Mouse (Mus musculus) hindbrain, embryonic 16.5 days (tissue): Measurements from ENCODE around the gene Rasgrf1. TPM values are rescaled to one million over a fixed set of nuclear protein-coding genes. Genes with fewer than 3 reads are reported as not detected.
"Not testable (repeated sequence)": the region's sequence is repeated elsewhere in the genome, so short reads cannot be mapped to it uniquely, and the experiment has no call there.

Experiments used
- ATAC-seq: fragments of 200-750 bp; cut with Nextera tagmentation; 2 replicates; pipeline ENCODE4 v1.8.0; 2017; ENCODE audit warnings: moderate TSS enrichment, moderate library complexity
- H3K27ac ChIP-seq: fragments of 300-500 bp; sonication (generic); 2 replicates; pipeline ENCODE4 v1.5.1; 2014; ENCODE audit warnings: low read depth, mild to moderate bottlenecking, control low read depth, low read length, moderate library complexity
- H3K27me3 ChIP-seq: fragments of 300-500 bp; sonication (generic); replicated peaks from 2 replicates; pipeline ENCODE4 v1.6.1; 2014; ENCODE audit warnings: low read length; ENCODE audit not compliant: control insufficient read depth, insufficient read depth
- H3K36me3 ChIP-seq: fragments of 300-500 bp; sonication (generic); 2 replicates; pipeline ENCODE4 v1.6.1; 2014; ENCODE audit warnings: mild to moderate bottlenecking, low read length, moderate library complexity, mixed read lengths; ENCODE audit not compliant: control insufficient read depth, insufficient read depth
- H3K4me1 ChIP-seq: fragments of 300-500 bp; sonication (generic); 2 replicates; pipeline ENCODE4 v1.6.1; 2014; ENCODE audit warnings: low read depth, low read length; ENCODE audit not compliant: control insufficient read depth, insufficient read depth
- H3K4me2 ChIP-seq: fragments of 300-500 bp; sonication (generic); 2 replicates; pipeline ENCODE4 v1.6.1; 2014; ENCODE audit warnings: mild to moderate bottlenecking, low read length, control low read depth, moderate library complexity
- H3K4me3 ChIP-seq: fragments of 300-500 bp; sonication (generic); 2 replicates; pipeline ENCODE4 v1.5.1; 2014; ENCODE audit warnings: mild to moderate bottlenecking, low read length, control low read depth, moderate library complexity
- H3K9ac ChIP-seq: fragments of 300-500 bp; sonication (generic); 2 replicates; pipeline ENCODE4 v1.6.1; 2014; ENCODE audit warnings: low read depth, mild to moderate bottlenecking, control low read depth, low read length, moderate library complexity
- H3K9me3 ChIP-seq: fragments of 300-500 bp; sonication (generic); 2 replicates; pipeline ENCODE4 v1.6.1; 2014; ENCODE audit warnings: mild to moderate bottlenecking, low read length, moderate library complexity; ENCODE audit not compliant: control insufficient read depth
- WGBS: fragments of 180-500 bp; shearing (Covaris S2); extraction: QIAGEN DNeasy Blood & Tissue Kit; methylation state at CpG from one replicate; pipeline ENCODE4 v1.1.7; 2014; 5-methylcytosine and 5-hydroxymethylcytosine counted together
- polyA plus RNA-seq: library from polyadenylated mRNA; unstranded; fragments of >200 nt; fragmentation: Nextera tagmentation; extraction: Ambion mirVana; gene quantifications from 2 replicates; pipeline ENCODE4 v1.2.1, GENCODE M21; 2015

The Rasgrf1 gene
- polyA plus RNA-seq, 1 experiment from 2014 or later: 19.1 TPM

GRCm38 (mm10) chr9:90054371-90055145, 144.8 kb downstream of the Rasgrf1 start:
- peaks cover 7% of the 10 kb centered on the region for H3K4me1 ChIP-seq
- H3K9me3 ChIP-seq: no peaks in the 10 kb centered on the region
- under 1% methylated on average over 36 of the region's 37 CpGs for WGBS
- H3K9ac ChIP-seq: peak overlapping the region; percentile 59
- no peaks in the 10 kb centered on the region for H3K36me3 ChIP-seq
- H3K27me3 ChIP-seq: no peaks in the 10 kb centered on the region; the same call in none of the 2 replicates
- peak; percentile 88 for ATAC-seq
- no peak overlapping the region for H3K27ac ChIP-seq
- peak overlapping the region; percentile 82 for H3K4me2 ChIP-seq
- H3K4me3 ChIP-seq: peak overlapping the region; percentile 40

GRCm38 (mm10) chr9:90055409-90055808, 145.7 kb downstream of the Rasgrf1 start:
- Histone ChIP-seq H3K9me3 (no peaks in the 10 kb centered on the region), H3K27me3 (no peaks in the 10 kb centered on the region; the same call in none of the 2 replicates), H3K4me3 (no peak overlapping the region), H3K4me2 (peak overlapping the region; percentile 19; the same call in 1 of the 2 replicates), H3K27ac (no peak overlapping the region), H3K4me1 (peaks cover 7% of the 10 kb centered on the region), H3K9ac (no peak overlapping the region), H3K36me3 (no peaks in the 10 kb centered on the region)
- no peak for ATAC-seq
- WGBS: 47% methylated on average over 5 of the region's 5 CpGs

GRCm38 (mm10) chr9:90055911-90056310, 146.2 kb downstream of the Rasgrf1 start:
- ATAC-seq: no peak
- H3K4me3 ChIP-seq: no peak overlapping the region
- no peak overlapping the region for H3K27ac ChIP-seq
- H3K4me2 ChIP-seq: no peak overlapping the region
- H3K27me3 ChIP-seq: no peaks in the 10 kb centered on the region; the same call in none of the 2 replicates
- 82% methylated on average over 3 of the region's 3 CpGs for WGBS
- H3K9ac ChIP-seq: no peak overlapping the region
- no peaks in the 10 kb centered on the region for H3K36me3 ChIP-seq
- no peaks in the 10 kb centered on the region for H3K9me3 ChIP-seq
- H3K4me1 ChIP-seq: peaks cover 7% of the 10 kb centered on the region

GRCm38 (mm10) chr9:90056716-90057115, 147.0 kb downstream of the Rasgrf1 start:
- peaks cover 7% of the 10 kb centered on the region for H3K4me1 ChIP-seq
- H3K27ac ChIP-seq: no peak overlapping the region
- 76% methylated on average over 2 of the region's 2 CpGs for WGBS
- no peak overlapping the region for H3K9ac ChIP-seq
- H3K36me3 ChIP-seq: no peaks in the 10 kb centered on the region
- no peak for ATAC-seq
- H3K9me3 ChIP-seq: no peaks in the 10 kb centered on the region
- H3K27me3 ChIP-seq: no peaks in the 10 kb centered on the region; the same call in none of the 2 replicates
- H3K4me3 ChIP-seq: no peak overlapping the region
- no peak overlapping the region for H3K4me2 ChIP-seq

- H3K4me1 ChIP-seq: no peaks in the 10 kb centered on the region
- ATAC-seq: no peak
- no peak overlapping the region for H3K9ac ChIP-seq
- 88% methylated on average over 9 of the region's 9 CpGs for WGBS
- H3K4me3 ChIP-seq: no peak overlapping the region
- no peak overlapping the region for H3K4me2 ChIP-seq
- H3K27ac ChIP-seq: no peak overlapping the region
- H3K36me3 ChIP-seq: no peaks in the 10 kb centered on the region
- H3K9me3 ChIP-seq: no peaks in the 10 kb centered on the region
- no peaks in the 10 kb centered on the region for H3K27me3 ChIP-seq
Observed at GRCm38 (mm10) chr9:90059828-90060573, 150.3 kb downstream of the Rasgrf1 start.

GRCm38 (mm10) chr9:90060574-90060875, 150.8 kb downstream of the Rasgrf1 start:
- H3K27ac ChIP-seq: no peak overlapping the region
- H3K36me3 ChIP-seq: no peaks in the 10 kb centered on the region
- H3K9ac ChIP-seq: no peak overlapping the region
- H3K4me2 ChIP-seq: no peak overlapping the region
- no peaks in the 10 kb centered on the region for H3K27me3 ChIP-seq
- H3K4me3 ChIP-seq: no peak overlapping the region
- no peaks in the 10 kb centered on the region for H3K9me3 ChIP-seq
- WGBS: 85% methylated on average over 2 of the region's 2 CpGs
- no peaks in the 10 kb centered on the region for H3K4me1 ChIP-seq
- ATAC-seq: no peak

GRCm38 (mm10) chr9:90060932-90061331, 151.2 kb downstream of the Rasgrf1 start:
- not testable (repeated sequence) for H3K27ac ChIP-seq, H3K4me3 ChIP-seq, ATAC-seq, H3K4me1 ChIP-seq, H3K9ac ChIP-seq, H3K9me3 ChIP-seq, H3K27me3 ChIP-seq, H3K36me3 ChIP-seq, H3K4me2 ChIP-seq
- WGBS: 93% methylated on average over 5 of the region's 5 CpGs

GRCm38 (mm10) chr9:90067341-90067740, 157.6 kb downstream of the Rasgrf1 start:
- H3K9ac ChIP-seq: no peak overlapping the region
- H3K4me3 ChIP-seq: no peak overlapping the region
- ATAC-seq: no peak
- H3K4me1 ChIP-seq: no peaks in the 10 kb centered on the region
- H3K9me3 ChIP-seq: no peaks in the 10 kb centered on the region
- H3K36me3 ChIP-seq: no peaks in the 10 kb centered on the region
- H3K4me2 ChIP-seq: no peak overlapping the region
- no peak overlapping the region for H3K27ac ChIP-seq
- WGBS: 75% methylated on average over 2 of the region's 2 CpGs
- no peaks in the 10 kb centered on the region for H3K27me3 ChIP-seq

- ATAC-seq: no peak
- Histone ChIP-seq H3K36me3 (no peaks in the 10 kb centered on the region), H3K4me2 (no peak overlapping the region), H3K4me1 (no peaks in the 10 kb centered on the region), H3K27ac (no peak overlapping the region), H3K27me3 (no peaks in the 10 kb centered on the region), H3K9me3 (no peaks in the 10 kb centered on the region), H3K4me3 (no peak overlapping the region), H3K9ac (no peak overlapping the region)
- 93% methylated on average over 6 of the region's 6 CpGs for WGBS
Observed at GRCm38 (mm10) chr9:90068786-90069185, 159.1 kb downstream of the Rasgrf1 start.
